Mouse (Mus musculus): Measurements from ENCODE around the gene Arfgef3. TPM values are rescaled to one million over a fixed set of nuclear protein-coding genes. Genes with fewer than 3 reads are reported as not detected.
A peak's percentile ranks its signal among the peaks of the same experiment; 100 is the strongest.
"Not testable (repeated sequence)": the region's sequence is repeated elsewhere in the genome, so short reads cannot be mapped to it uniquely, and the experiment has no call there.

The Arfgef3 gene
- polyA plus RNA-seq, 1 experiment from 2014 or later: 0.15 TPM

DNA sequence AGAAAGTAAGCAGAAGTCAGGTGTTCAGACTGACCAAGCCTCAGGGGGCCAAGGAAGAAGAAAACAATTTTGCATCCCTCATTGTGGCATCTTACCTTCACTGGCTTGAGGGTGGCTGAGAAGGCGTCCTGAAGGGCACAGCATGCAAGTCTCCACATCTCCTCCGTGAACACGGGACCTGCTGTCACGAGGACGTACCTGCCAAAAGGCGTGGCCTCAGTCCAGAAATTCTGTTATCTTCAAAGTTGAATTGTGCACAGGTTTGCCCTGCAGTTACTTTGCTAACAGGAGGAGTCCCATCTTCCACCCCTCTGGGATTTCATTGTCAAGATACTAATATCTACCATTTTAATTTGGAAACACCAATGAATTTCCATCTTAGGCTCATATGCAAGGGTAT is 146.1 kb downstream of the Arfgef3 start:
- no peak for ATAC-seq (ENCODE audit: insufficient number of reproducible peaks, low FRiP score, low TSS enrichment, low read depth)
- WGBS: 93% methylated on average over 6 of the region's 6 CpGs

DNA sequence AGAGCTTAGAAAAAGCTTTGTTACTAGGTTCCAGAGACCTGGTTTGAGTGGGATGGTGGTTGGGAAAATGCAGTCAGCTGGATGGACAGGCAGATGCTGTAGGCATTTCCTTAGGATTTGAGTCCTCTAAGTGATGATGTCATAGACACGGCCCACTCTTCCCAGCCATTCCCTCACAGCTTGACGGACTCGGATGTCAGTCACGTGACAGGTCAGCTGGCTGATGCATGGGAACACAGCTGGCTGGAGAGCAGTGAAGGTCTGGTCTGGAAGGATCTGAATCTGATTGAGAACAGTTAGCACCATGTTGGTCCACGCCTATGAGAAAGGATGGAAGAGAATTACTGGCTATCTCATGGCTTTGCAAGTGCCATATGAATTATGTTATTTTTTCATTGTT is 154.3 kb downstream of the Arfgef3 start:
- H3K9me3 ChIP-seq (ENCODE audit: control insufficient read depth, low read length): no peaks in the 10 kb centered on the region
- no peak overlapping the region for H3K9ac ChIP-seq (ENCODE audit: low read length)
- ATAC-seq (ENCODE audit: insufficient number of reproducible peaks, low FRiP score, low TSS enrichment, low read depth): no peak
- H3K27me3 ChIP-seq (ENCODE audit: control insufficient read depth, insufficient read depth, low read length): no peaks in the 10 kb centered on the region
- H3K4me3 ChIP-seq (ENCODE audit: low read depth, low read length): no peak overlapping the region
- H3K27ac ChIP-seq (replicated peaks; ENCODE audit: low read depth, low read length): no peak overlapping the region
- no peaks in the 10 kb centered on the region for H3K4me1 ChIP-seq (ENCODE audit: control insufficient read depth, insufficient read depth, low read length)
- no peak for DNase-seq (ENCODE audit: low spot score)
- no peak overlapping the region for H3K4me2 ChIP-seq (ENCODE audit: low read depth, severe bottlenecking)
- H3K36me3 ChIP-seq (ENCODE audit: control insufficient read depth, insufficient read depth, low read length): no peaks in the 10 kb centered on the region
- WGBS: 89% methylated on average over 5 of the region's 5 CpGs

More for the DNA sequence above, 146.1 kb downstream of the Arfgef3 start:
- DNase-seq (ENCODE audit: low spot score): no peak
- H3K9me3 ChIP-seq (ENCODE audit: control insufficient read depth, low read length): no peaks in the 10 kb centered on the region
- H3K4me1 ChIP-seq (ENCODE audit: control insufficient read depth, insufficient read depth, low read length): no peaks in the 10 kb centered on the region
- H3K27ac ChIP-seq (replicated peaks; ENCODE audit: low read depth, low read length): no peak overlapping the region
- no peak overlapping the region for H3K4me2 ChIP-seq (ENCODE audit: low read depth, severe bottlenecking)
- H3K4me3 ChIP-seq (ENCODE audit: low read depth, low read length): no peak overlapping the region
- no peak overlapping the region for H3K9ac ChIP-seq (ENCODE audit: low read length)
- no peaks in the 10 kb centered on the region for H3K36me3 ChIP-seq (ENCODE audit: control insufficient read depth, insufficient read depth, low read length)
- H3K27me3 ChIP-seq (ENCODE audit: control insufficient read depth, insufficient read depth, low read length): no peaks in the 10 kb centered on the region

DNA sequence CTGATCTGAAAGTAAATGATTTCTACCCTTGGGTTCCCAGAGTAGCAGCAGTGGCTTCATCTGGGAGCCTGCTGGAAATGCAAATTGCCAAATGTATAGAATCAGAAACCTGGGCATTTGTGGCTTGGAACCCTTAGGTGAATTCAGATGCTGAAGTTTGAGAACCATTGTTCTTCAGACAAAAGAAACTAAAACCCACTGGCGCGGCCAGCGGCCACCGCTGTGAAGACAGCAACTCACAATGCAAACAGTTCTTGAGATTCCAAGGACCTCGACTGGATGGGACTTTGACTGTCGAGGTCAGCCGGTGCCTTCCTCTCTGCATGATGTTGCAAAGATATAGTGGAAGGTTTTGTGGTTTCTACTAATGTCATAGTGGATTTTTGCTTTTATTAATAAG is 159.6 kb downstream of the Arfgef3 start:
- no peaks in the 10 kb centered on the region for H3K27me3 ChIP-seq (ENCODE audit: control insufficient read depth, insufficient read depth, low read length)
- H3K4me2 ChIP-seq (ENCODE audit: low read depth, severe bottlenecking): no peak overlapping the region
- WGBS: 45% methylated on average over 7 of the region's 7 CpGs
- no peaks in the 10 kb centered on the region for H3K4me1 ChIP-seq (ENCODE audit: control insufficient read depth, insufficient read depth, low read length)
- H3K27ac ChIP-seq (replicated peaks; ENCODE audit: low read depth, low read length): no peak overlapping the region
- ATAC-seq (ENCODE audit: insufficient number of reproducible peaks, low FRiP score, low TSS enrichment, low read depth): no peak
- no peak for DNase-seq (ENCODE audit: low spot score)
- no peak overlapping the region for H3K9ac ChIP-seq (ENCODE audit: low read length)
- no peaks in the 10 kb centered on the region for H3K9me3 ChIP-seq (ENCODE audit: control insufficient read depth, low read length)
- H3K36me3 ChIP-seq (ENCODE audit: control insufficient read depth, insufficient read depth, low read length): no peaks in the 10 kb centered on the region
- H3K4me3 ChIP-seq (ENCODE audit: low read depth, low read length): no peak overlapping the region

DNA sequence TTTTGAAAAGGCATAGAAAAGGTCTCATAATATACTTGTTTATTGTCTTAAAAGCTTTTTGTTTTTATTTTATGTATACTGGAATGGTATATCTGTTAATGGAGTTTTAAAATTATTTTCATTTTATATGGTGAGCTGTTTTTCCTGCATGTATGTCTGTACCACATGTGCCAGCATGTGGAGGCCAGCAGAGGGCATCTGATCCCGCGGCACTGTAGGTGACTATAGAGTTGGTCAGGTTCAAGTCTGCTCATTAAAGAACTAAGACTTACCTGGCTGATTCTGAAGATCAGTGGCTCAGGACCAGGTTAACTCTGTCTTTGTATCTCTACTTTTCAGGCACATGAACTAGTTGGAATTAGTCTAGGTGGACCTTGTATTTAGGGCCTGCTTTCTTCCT is 171.2 kb downstream of the Arfgef3 start:
- no peak overlapping the region for H3K4me2 ChIP-seq (ENCODE audit: low read depth, severe bottlenecking)
- H3K36me3 ChIP-seq (ENCODE audit: control insufficient read depth, insufficient read depth, low read length): no peaks in the 10 kb centered on the region
- H3K4me3 ChIP-seq (ENCODE audit: low read depth, low read length): no peak overlapping the region
- DNase-seq (ENCODE audit: low spot score): no peak
- no peaks in the 10 kb centered on the region for H3K27me3 ChIP-seq (ENCODE audit: control insufficient read depth, insufficient read depth, low read length)
- no peak overlapping the region for H3K9ac ChIP-seq (ENCODE audit: low read length)
- H3K4me1 ChIP-seq (ENCODE audit: control insufficient read depth, insufficient read depth, low read length): no peaks in the 10 kb centered on the region
- H3K9me3 ChIP-seq (ENCODE audit: control insufficient read depth, low read length): no peaks in the 10 kb centered on the region
- WGBS: 47% methylated on average over 2 of the region's 2 CpGs
- no peak for ATAC-seq (ENCODE audit: insufficient number of reproducible peaks, low FRiP score, low TSS enrichment, low read depth)
- no peak overlapping the region for H3K27ac ChIP-seq (replicated peaks; ENCODE audit: low read depth, low read length)

DNA sequence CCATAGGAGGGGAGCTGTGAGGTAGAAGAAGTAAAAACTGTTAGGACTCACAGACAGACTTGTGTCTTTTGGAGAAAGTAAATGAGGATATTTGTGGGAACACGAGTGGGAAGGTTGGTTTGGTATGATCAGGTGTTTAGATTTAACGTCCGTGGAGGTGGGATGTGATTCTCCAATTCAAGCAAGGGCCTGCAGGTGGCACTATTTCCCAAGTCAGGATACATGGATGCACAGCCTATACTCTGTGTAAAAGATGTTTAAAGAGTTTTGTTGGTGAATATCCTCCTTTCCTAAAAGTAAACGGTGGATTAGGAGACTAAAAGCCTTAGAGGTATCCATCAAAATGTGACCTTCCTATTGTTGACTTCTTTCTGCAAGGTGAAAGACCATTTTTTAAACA is 180.8 kb downstream of the Arfgef3 start:
- H3K27ac ChIP-seq (replicated peaks; ENCODE audit: low read depth, low read length): no peak overlapping the region
- H3K4me1 ChIP-seq (ENCODE audit: control insufficient read depth, insufficient read depth, low read length): no peaks in the 10 kb centered on the region
- 10% methylated on average over 4 of the region's 4 CpGs for WGBS
- no peaks in the 10 kb centered on the region for H3K36me3 ChIP-seq (ENCODE audit: control insufficient read depth, insufficient read depth, low read length)
- H3K9me3 ChIP-seq (ENCODE audit: control insufficient read depth, low read length): no peaks in the 10 kb centered on the region
- H3K4me2 ChIP-seq (ENCODE audit: low read depth, severe bottlenecking): no peak overlapping the region
- DNase-seq (ENCODE audit: low spot score): peak; percentile 72
- ATAC-seq (ENCODE audit: insufficient number of reproducible peaks, low FRiP score, low TSS enrichment, low read depth): no peak
- no peak overlapping the region for H3K9ac ChIP-seq (ENCODE audit: low read length)
- H3K27me3 ChIP-seq (ENCODE audit: control insufficient read depth, insufficient read depth, low read length): no peaks in the 10 kb centered on the region
- no peak overlapping the region for H3K4me3 ChIP-seq (ENCODE audit: low read depth, low read length)

DNA sequence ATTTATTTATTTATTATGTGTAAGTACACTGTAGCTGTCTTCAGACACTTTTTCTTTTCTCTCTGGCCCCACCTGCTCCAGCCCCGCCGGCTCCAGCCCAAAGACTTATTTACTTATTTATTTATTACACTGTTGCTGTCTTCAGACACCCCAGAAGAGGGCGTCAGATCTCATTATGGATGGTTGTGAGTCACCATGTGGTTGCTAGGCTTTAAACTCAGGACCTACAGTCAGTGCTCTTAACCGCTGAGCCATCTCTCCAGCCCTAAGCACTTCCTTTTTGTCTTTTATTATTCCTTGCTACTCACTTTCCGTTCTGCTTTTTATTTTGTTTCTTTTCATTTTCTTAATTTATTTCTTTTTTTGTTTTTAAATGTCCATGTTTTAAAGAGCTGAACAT is 182.3 kb downstream of the Arfgef3 start:
- Histone ChIP-seq H3K9ac (ENCODE audit: low read length) (no peak overlapping the region), H3K36me3 (ENCODE audit: control insufficient read depth, insufficient read depth, low read length) (no peaks in the 10 kb centered on the region), H3K4me3 (ENCODE audit: low read depth, low read length) (no peak overlapping the region), H3K27me3 (ENCODE audit: control insufficient read depth, insufficient read depth, low read length) (no peaks in the 10 kb centered on the region), H3K4me1 (ENCODE audit: control insufficient read depth, insufficient read depth, low read length) (no peaks in the 10 kb centered on the region), H3K9me3 (ENCODE audit: control insufficient read depth, low read length) (no peaks in the 10 kb centered on the region), H3K27ac (replicated peaks; ENCODE audit: low read depth, low read length) (no peak overlapping the region), H3K4me2 (ENCODE audit: low read depth, severe bottlenecking) (no peak overlapping the region)
- DNase-seq (ENCODE audit: low spot score) (no peak), ATAC-seq (ENCODE audit: insufficient number of reproducible peaks, low FRiP score, low TSS enrichment, low read depth) (no peak)
- 45% methylated on average over 5 of the region's 5 CpGs for WGBS

DNA sequence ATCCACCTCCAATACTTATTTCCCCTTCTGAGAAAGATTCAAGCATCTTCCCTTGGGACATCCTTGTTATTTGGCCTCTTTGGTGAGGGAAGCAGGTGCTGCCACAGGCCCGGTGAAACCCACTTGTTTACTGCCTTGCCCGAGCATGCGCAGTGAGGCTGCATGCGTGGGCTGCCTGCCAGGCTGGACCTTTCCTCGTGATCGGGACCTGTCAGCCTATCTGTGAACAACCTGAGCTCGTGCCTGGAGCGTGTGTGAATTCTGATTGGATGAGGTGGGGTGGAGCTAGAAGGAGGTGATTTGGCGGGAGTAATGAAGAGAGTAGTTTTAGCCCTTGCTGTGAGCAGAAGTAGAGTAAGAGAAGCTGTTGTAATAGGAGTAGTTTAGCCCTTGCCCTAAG is 184.7 kb downstream of the Arfgef3 start:
- H3K36me3 ChIP-seq (ENCODE audit: control insufficient read depth, insufficient read depth, low read length); H3K4me1 ChIP-seq (ENCODE audit: control insufficient read depth, insufficient read depth, low read length); H3K27me3 ChIP-seq (ENCODE audit: control insufficient read depth, insufficient read depth, low read length); ATAC-seq (ENCODE audit: insufficient number of reproducible peaks, low FRiP score, low TSS enrichment, low read depth); H3K4me3 ChIP-seq (ENCODE audit: low read depth, low read length); H3K4me2 ChIP-seq (ENCODE audit: low read depth, severe bottlenecking); H3K9me3 ChIP-seq (ENCODE audit: control insufficient read depth, low read length); DNase-seq (ENCODE audit: low spot score); H3K9ac ChIP-seq (ENCODE audit: low read length); H3K27ac ChIP-seq (replicated peaks; ENCODE audit: low read depth, low read length): not testable (repeated sequence)
- 80% methylated on average over 9 of the region's 9 CpGs for WGBS

DNA sequence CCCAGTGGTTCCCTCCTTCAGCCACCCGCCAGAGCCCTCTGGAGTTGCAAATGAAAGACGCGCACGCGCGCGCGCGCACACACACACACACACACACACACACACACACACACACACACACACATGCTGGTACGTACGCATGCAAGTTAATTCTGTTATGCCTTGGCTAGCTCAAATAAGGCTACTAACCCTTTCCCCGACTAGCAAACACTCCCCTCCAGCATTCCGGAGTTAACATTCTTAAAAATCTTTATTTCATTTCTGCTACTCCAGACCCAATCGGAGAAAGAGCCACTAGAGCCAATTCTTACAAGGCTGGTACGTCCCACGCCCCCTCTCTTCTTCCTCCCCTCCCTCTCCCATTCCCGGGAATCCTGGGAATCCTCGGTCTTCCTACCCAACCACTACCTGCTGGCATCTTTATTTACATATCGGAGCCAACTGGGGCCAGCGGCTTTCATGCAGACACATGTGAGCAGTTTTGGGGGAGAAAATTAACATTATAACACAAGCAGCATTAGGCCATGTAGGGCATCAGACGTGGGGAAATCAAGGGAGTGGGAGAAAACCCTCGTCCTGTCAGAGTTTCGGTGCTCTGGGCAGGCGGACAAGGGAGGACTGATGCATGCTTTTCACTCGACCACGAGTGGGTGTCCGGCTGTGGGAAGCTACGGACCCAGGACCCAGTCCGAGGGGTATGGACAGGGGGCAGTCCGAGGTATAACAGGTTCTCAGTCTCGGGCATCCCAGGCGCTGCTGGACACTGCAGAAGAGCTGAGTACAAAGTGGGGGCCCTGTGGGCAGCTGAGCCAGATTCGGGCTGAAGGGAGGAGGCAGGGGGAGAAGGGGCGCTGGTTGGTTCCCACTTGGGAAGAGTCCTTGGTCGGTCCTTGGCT is 194.2 kb downstream of the Arfgef3 start:
- H3K4me3 ChIP-seq (ENCODE audit: low read depth, low read length): peak overlapping the region; percentile 34
- no peak overlapping the region for H3K27ac ChIP-seq (replicated peaks; ENCODE audit: low read depth, low read length)
- H3K4me1 ChIP-seq (ENCODE audit: control insufficient read depth, insufficient read depth, low read length): no peaks in the 10 kb centered on the region
- WGBS: 4% methylated on average over 35 of the region's 35 CpGs
- peak overlapping the region; percentile 35; the same call in 1 of the 2 replicates for H3K9ac ChIP-seq (ENCODE audit: low read length)
- ATAC-seq (ENCODE audit: insufficient number of reproducible peaks, low FRiP score, low TSS enrichment, low read depth) (no peak), DNase-seq (ENCODE audit: low spot score) (peak; percentile 47)
- no peaks in the 10 kb centered on the region for H3K9me3 ChIP-seq (ENCODE audit: control insufficient read depth, low read length)
- no peaks in the 10 kb centered on the region for H3K27me3 ChIP-seq (ENCODE audit: control insufficient read depth, insufficient read depth, low read length)
- H3K36me3 ChIP-seq (ENCODE audit: control insufficient read depth, insufficient read depth, low read length): no peaks in the 10 kb centered on the region
- peak overlapping the region; percentile 55 for H3K4me2 ChIP-seq (ENCODE audit: low read depth, severe bottlenecking)

DNA sequence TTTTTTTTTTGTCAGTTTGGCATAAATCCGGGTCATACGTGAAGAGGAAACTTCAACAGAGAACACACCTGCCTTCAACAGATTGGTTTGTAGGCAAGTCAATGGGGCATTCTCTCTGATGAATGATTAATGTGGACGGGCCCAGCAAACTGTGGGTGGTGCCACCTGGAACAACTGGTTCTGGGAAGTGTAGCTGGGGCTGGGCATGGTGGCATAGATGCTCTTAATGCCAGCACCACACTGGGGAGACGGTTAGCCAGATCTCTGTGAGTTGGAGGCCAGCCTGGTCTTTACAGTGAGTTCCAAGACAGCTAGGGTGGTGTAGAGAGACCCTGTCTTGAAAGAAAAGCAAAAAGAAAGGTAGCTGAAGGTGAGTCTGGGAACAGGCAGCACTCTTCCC is 196.4 kb downstream of the Arfgef3 start:
- Histone ChIP-seq H3K27me3 (ENCODE audit: control insufficient read depth, insufficient read depth, low read length) (no peaks in the 10 kb centered on the region), H3K4me1 (ENCODE audit: control insufficient read depth, insufficient read depth, low read length) (no peaks in the 10 kb centered on the region), H3K4me2 (ENCODE audit: low read depth, severe bottlenecking) (no peak overlapping the region), H3K9ac (ENCODE audit: low read length) (no peak overlapping the region), H3K4me3 (ENCODE audit: low read depth, low read length) (no peak overlapping the region), H3K36me3 (ENCODE audit: control insufficient read depth, insufficient read depth, low read length) (no peaks in the 10 kb centered on the region), H3K27ac (replicated peaks; ENCODE audit: low read depth, low read length) (no peak overlapping the region), H3K9me3 (ENCODE audit: control insufficient read depth, low read length) (no peaks in the 10 kb centered on the region)
- WGBS: 83% methylated on average over 4 of the region's 4 CpGs
- DNase-seq (ENCODE audit: low spot score) (no peak), ATAC-seq (ENCODE audit: insufficient number of reproducible peaks, low FRiP score, low TSS enrichment, low read depth) (no peak)

All from limb, embryonic 11.5 days (tissue).